Mouse (Mus musculus) ES-E14 (cell line): ENCODE data around the gene Ect2. TPM values are rescaled to one million over a fixed set of nuclear protein-coding genes. Genes with fewer than 3 reads are reported as not detected.

ENCODE experiments used
- DNase-seq: peaks from one replicate; pipeline ENCODE4 v3.0.0-alpha.2; 2013; ENCODE audit warnings: low read depth, low spot score
- H3K27ac ChIP-seq: 2 replicates; pipeline ENCODE4 v1.5.1; 2012; ENCODE audit warnings: low read depth, mild to moderate bottlenecking, low read length, moderate library complexity, mixed read lengths; ENCODE audit not compliant: poor library complexity, insufficient read depth, severe bottlenecking
- H3K36me3 ChIP-seq: 2 replicates; pipeline ENCODE4 v1.6.1; 2012; ENCODE audit warnings: mild to moderate bottlenecking, low read length, moderate library complexity, mixed read lengths; ENCODE audit not compliant: control insufficient read depth, poor library complexity, insufficient read depth, severe bottlenecking
- H3K4me1 ChIP-seq, 2 experiments: fragments of 150-350 bp in 1 of 2; sonication (generic) in 1 of 2; 2 replicates each; pipeline ENCODE4 v1.6.1; 2012; ENCODE audit warnings: low read length in 2 of 2, mild to moderate bottlenecking in 1 of 2, mixed read lengths in 1 of 2; ENCODE audit not compliant: control insufficient read depth in 2 of 2, insufficient read depth in 2 of 2, poor library complexity in 1 of 2
- H3K4me3 ChIP-seq, 2 experiments: fragments of 150-350 bp in 1 of 2; sonication (generic) in 1 of 2; 2 replicates each; pipeline ENCODE4 v1.5.1; 2012; ENCODE audit warnings: low read length in 2 of 2, low read depth in 1 of 2, mild to moderate bottlenecking in 1 of 2, mixed read lengths in 1 of 2; ENCODE audit not compliant: insufficient read depth in 1 of 2, poor library complexity in 1 of 2, severe bottlenecking in 1 of 2
- H3K9ac ChIP-seq: 2 replicates; pipeline ENCODE4 v1.6.1; 2012; ENCODE audit warnings: low read depth, mild to moderate bottlenecking, low read length, mixed read lengths; ENCODE audit not compliant: poor library complexity, insufficient read depth, severe bottlenecking
- H3K9me3 ChIP-seq: fragments of 150-350 bp; sonication (generic); 2 replicates; pipeline ENCODE4 v1.6.1; 2012; ENCODE audit warnings: low read depth, mild to moderate bottlenecking, low read length; ENCODE audit not compliant: control insufficient read depth, insufficient read depth
- CHD2 ChIP-seq: IDR thresholded peaks from 2 replicates; pipeline ENCODE4 v1.6.1; 2014; ENCODE audit warnings: mild to moderate bottlenecking, low read depth, low read length, inconsistent platforms
- HCFC1 ChIP-seq: IDR thresholded peaks from 2 replicates; pipeline ENCODE4 v1.6.1; 2012; ENCODE audit warnings: low read length, inconsistent platforms, borderline replicate concordance; ENCODE audit not compliant: insufficient read depth
- MAFK ChIP-seq: IDR thresholded peaks from 2 replicates; pipeline ENCODE4 v1.6.1; 2014; ENCODE audit warnings: mild to moderate bottlenecking, low read depth, low read length, inconsistent platforms; ENCODE audit not compliant: insufficient read depth
- ZC3H11A ChIP-seq: IDR thresholded peaks from 2 replicates; pipeline ENCODE4 v1.6.1; 2012; ENCODE audit warnings: low read depth, mild to moderate bottlenecking, inconsistent platforms, low read length, borderline replicate concordance
- ZNF384 ChIP-seq: IDR thresholded peaks from 2 replicates; pipeline ENCODE4 v1.6.1; 2012; ENCODE audit warnings: low read depth, low read length, inconsistent platforms
- in situ Hi-C, 2 experiments: fragments of 600-800 bp; cut with MboI; formaldehyde crosslinking; loops; one replicate each; pipeline ENCODE4 v1.15.1; 2025; ENCODE audit warnings: low sequenced_read_pairs in 2 of 2, inconsistent platforms in 1 of 2; ENCODE audit not compliant: unreplicated experiment in 2 of 2
- total RNA-seq: library from RNA; depleted of rRNA; stranded (reverse); fragments of 300-350 nt; gene quantifications from 2 replicates; pipeline ENCODE4 v1.2.3, GENCODE M21; 2012

Gene Ect2
- total RNA-seq, 1 experiment: 103 TPM

DNA sequence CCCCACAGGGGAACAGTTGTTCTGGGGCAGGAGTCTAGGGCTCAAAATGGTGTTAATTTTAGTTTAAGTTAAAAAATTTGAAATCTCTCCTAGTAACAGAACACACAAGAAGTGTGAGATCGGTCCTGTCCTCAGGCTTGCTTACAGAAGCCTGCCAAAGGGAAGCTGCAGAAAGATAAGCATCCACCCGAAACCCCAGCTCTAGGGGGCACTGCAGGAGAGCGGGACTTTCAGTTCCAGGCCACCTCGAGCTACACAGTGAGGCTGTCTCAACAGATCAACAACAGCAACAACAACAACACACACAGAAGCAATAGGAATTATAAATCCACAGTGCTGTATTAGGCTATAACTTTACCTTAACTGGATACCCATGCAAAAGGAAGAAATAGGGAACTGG is 35.5 kb downstream of the Ect2 start:
- no peaks in the 10 kb centered on the region for H3K9me3 ChIP-seq
- no peak for TF ChIP-seq MAFK
- TF ChIP-seq ZNF384: no peak
- no peak for TF ChIP-seq ZC3H11A
- TF ChIP-seq HCFC1: no peak
- TF ChIP-seq CHD2: no peak
- no peak for DNase-seq
- H3K36me3 ChIP-seq: peaks cover 50% of the 10 kb centered on the region
- H3K27ac ChIP-seq: no peak overlapping the region
- H3K4me3 ChIP-seq: no peak overlapping the region
- H3K4me1 ChIP-seq: no peaks in the 10 kb centered on the region
- no peak overlapping the region for H3K9ac ChIP-seq
- in situ Hi-C loops: no loop called here

GRCm38 (mm10) chr3:27110860-27111259 is 42.8 kb downstream of the Ect2 start:
- DNase-seq: no peak
- TF ChIP-seq ZC3H11A (no peak), MAFK (no peak), CHD2 (no peak), HCFC1 (no peak), ZNF384 (no peak)
- H3K4me3 ChIP-seq: no peak overlapping the region
- H3K27ac ChIP-seq: no peak overlapping the region
- peaks cover 38% of the 10 kb centered on the region for H3K36me3 ChIP-seq
- no peak overlapping the region for H3K9ac ChIP-seq
- in situ Hi-C loops: no loop called here
- H3K9me3 ChIP-seq: no peaks in the 10 kb centered on the region
- no peaks in the 10 kb centered on the region for H3K4me1 ChIP-seq

- Histone ChIP-seq H3K4me1 (no peaks in the 10 kb centered on the region), H3K36me3 (peaks cover 36% of the 10 kb centered on the region), H3K4me3 (no peak overlapping the region), H3K27ac (no peak overlapping the region), H3K9me3 (no peaks in the 10 kb centered on the region), H3K9ac (no peak overlapping the region)
- no peak for TF ChIP-seq HCFC1
- no peak for TF ChIP-seq CHD2
- no peak for TF ChIP-seq MAFK
- TF ChIP-seq ZNF384: no peak
- no peak for TF ChIP-seq ZC3H11A
- no peak for DNase-seq
- in situ Hi-C loops: no loop called here
These were observed 44.6 kb downstream of the Ect2 start for GRCm38 (mm10) chr3:27109109-27109508.

- in situ Hi-C loops: no loop called here
- DNase-seq: no peak
- no peak overlapping the region for H3K4me3 ChIP-seq
- H3K27ac ChIP-seq: no peak overlapping the region
- TF ChIP-seq HCFC1 (no peak), ZNF384 (no peak), ZC3H11A (no peak), MAFK (no peak), CHD2 (no peak)
- H3K4me1 ChIP-seq: no peaks in the 10 kb centered on the region
- no peaks in the 10 kb centered on the region for H3K9me3 ChIP-seq
- H3K9ac ChIP-seq: no peak overlapping the region
- peaks cover 37% of the 10 kb centered on the region for H3K36me3 ChIP-seq
These were observed 46.5 kb downstream of the Ect2 start for GRCm38 (mm10) chr3:27107142-27107541.

DNA sequence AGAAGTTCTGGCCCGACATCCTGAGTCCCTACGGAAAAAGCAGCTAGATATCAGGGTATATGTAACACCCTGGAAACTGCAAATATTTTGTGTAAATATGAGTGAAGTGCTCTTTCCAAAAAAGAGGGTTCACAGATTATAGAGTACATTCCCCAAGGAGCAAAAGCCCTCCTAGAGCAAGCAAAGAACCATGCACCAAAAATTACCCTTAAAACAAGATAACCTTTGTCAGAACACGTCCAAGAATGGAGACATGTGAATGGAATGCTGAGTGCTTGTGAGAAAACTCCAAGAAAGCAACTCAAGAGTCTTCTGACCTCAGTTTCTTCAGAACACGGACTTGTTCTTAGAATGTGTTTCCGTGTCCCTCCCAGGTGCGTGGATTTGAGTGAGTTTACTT is 50.7 kb downstream of the Ect2 start:
- H3K4me3 ChIP-seq: no peak overlapping the region
- TF ChIP-seq CHD2 (no peak), ZNF384 (no peak), HCFC1 (no peak), MAFK (no peak), ZC3H11A (no peak)
- no peak for DNase-seq
- no peaks in the 10 kb centered on the region for H3K4me1 ChIP-seq
- H3K36me3 ChIP-seq: peaks cover 43% of the 10 kb centered on the region
- H3K9me3 ChIP-seq: no peaks in the 10 kb centered on the region
- no peak overlapping the region for H3K9ac ChIP-seq
- in situ Hi-C loops: no loop called here
- H3K27ac ChIP-seq: no peak overlapping the region
